Mouse (Mus musculus) CH12.LX (cell line): ENCODE measurements around the gene Zswim8. TPM values are rescaled to one million over a fixed set of nuclear protein-coding genes. Genes with fewer than 3 reads are reported as not detected.

Source experiments
- DNase-seq: peaks from one replicate; pipeline ENCODE4 v3.0.0-alpha.2; 2013; ENCODE audit errors: extremely low read depth
- H3K27ac ChIP-seq: 2 replicates; pipeline ENCODE4 v1.5.1; 2012; ENCODE audit warnings: low read depth, mild to moderate bottlenecking, control low read depth, moderate library complexity; ENCODE audit not compliant: insufficient read depth
- H3K27me3 ChIP-seq: replicated peaks from 2 replicates; pipeline ENCODE3; 2012; ENCODE audit warnings: inconsistent platforms
- H3K36me3 ChIP-seq, 2 experiments: replicated peaks in 1 of 2; 2 replicates each; pipeline versions ENCODE3 to v1.6.1; 2012; ENCODE audit warnings: inconsistent platforms in 1 of 2, low read length in 1 of 2, mild to moderate bottlenecking in 1 of 2, mixed read lengths in 1 of 2, moderate library complexity in 1 of 2; ENCODE audit not compliant: control insufficient read depth in 1 of 2, insufficient read depth in 1 of 2
- H3K4me1 ChIP-seq, 2 experiments: 2 replicates each; pipeline ENCODE4 v1.6.1; 2012; ENCODE audit warnings: inconsistent platforms in 1 of 2, moderate library complexity in 1 of 2; ENCODE audit not compliant: insufficient read depth in 2 of 2, control insufficient read depth in 1 of 2
- H3K4me2 ChIP-seq: 2 replicates; pipeline ENCODE4 v1.6.1; 2012; ENCODE audit warnings: low read depth, mild to moderate bottlenecking, control low read depth; ENCODE audit not compliant: poor library complexity, insufficient read depth, severe bottlenecking
- H3K4me3 ChIP-seq, 3 experiments: fragments of 150-350 bp in 1 of 3; sonication (generic) in 1 of 3; replicated peaks in 1 of 3; 2 replicates each; pipeline versions ENCODE3 to v1.5.1; 2011 to 2012; ENCODE audit warnings: low read depth in 2 of 3, low read length in 2 of 3, mild to moderate bottlenecking in 2 of 3, moderate library complexity in 2 of 3, control low read depth in 1 of 3, improper control_type of control experiment in 1 of 3, inconsistent platforms in 1 of 3, mixed read lengths in 1 of 3; ENCODE audit not compliant: poor library complexity in 1 of 3
- H3K79me2 ChIP-seq: replicated peaks from 2 replicates; pipeline ENCODE4 v1.6.1; 2012; ENCODE audit warnings: mild to moderate bottlenecking, moderate library complexity; ENCODE audit not compliant: control insufficient read depth, poor library complexity, insufficient read depth, severe bottlenecking; ENCODE audit errors: extremely low read depth
- H3K9ac ChIP-seq: 2 replicates; pipeline ENCODE4 v1.6.1; 2012; ENCODE audit warnings: low read depth, mild to moderate bottlenecking, control low read depth, moderate library complexity; ENCODE audit not compliant: insufficient read depth
- H3K9me3 ChIP-seq: replicated peaks from 2 replicates; pipeline ENCODE3; 2012; ENCODE audit warnings: low read length, inconsistent platforms, mixed read lengths
- BHLHE40 ChIP-seq: IDR thresholded peaks from 2 replicates; pipeline ENCODE4 v1.6.1; 2011; ENCODE audit warnings: mild to moderate bottlenecking, low read depth, low read length, improper control_type of control experiment
- CHD2 ChIP-seq: IDR thresholded peaks from 2 replicates; pipeline ENCODE4 v1.6.1; 2011; ENCODE audit warnings: low read length, improper control_type of control experiment
- CTCF ChIP-seq, 2 experiments: IDR thresholded peaks in 1 of 2; conservative IDR thresholded peaks in 1 of 2; 2 replicates each; pipeline ENCODE4 v1.5.1; 2011 to 2012; ENCODE audit warnings: low read depth in 2 of 2, low read length in 2 of 2, improper control_type of control experiment in 1 of 2, inconsistent platforms in 1 of 2, mild to moderate bottlenecking in 1 of 2, moderate library complexity in 1 of 2
- HCFC1 ChIP-seq: IDR thresholded peaks from 2 replicates; pipeline ENCODE4 v1.6.1; 2012; ENCODE audit warnings: low read depth, mild to moderate bottlenecking, inconsistent platforms, low read length, improper control_type of control experiment
- MAFK ChIP-seq: IDR thresholded peaks from 2 replicates; pipeline ENCODE4 v1.6.1; 2011; ENCODE audit warnings: low read length, improper control_type of control experiment; ENCODE audit not compliant: insufficient replicate concordance
- MAX ChIP-seq: IDR thresholded peaks from 2 replicates; pipeline ENCODE4 v1.6.1; 2011; ENCODE audit warnings: low read length, improper control_type of control experiment
- MAZ ChIP-seq: IDR thresholded peaks from 2 replicates; pipeline ENCODE4 v1.6.1; 2012; ENCODE audit warnings: low read depth, mild to moderate bottlenecking, inconsistent platforms, low read length, improper control_type of control experiment, moderate library complexity
- MXI1 ChIP-seq: IDR thresholded peaks from 2 replicates; pipeline ENCODE4 v1.6.1; 2011; ENCODE audit warnings: mild to moderate bottlenecking, low read depth, low read length, improper control_type of control experiment
- MYC ChIP-seq: IDR thresholded peaks from 2 replicates; pipeline ENCODE4 v1.6.1; 2011; ENCODE audit warnings: low read depth, mild to moderate bottlenecking, improper control_type of control experiment, low read length
- NELFE ChIP-seq: IDR thresholded peaks from 2 replicates; pipeline ENCODE4 v1.6.1; 2011; ENCODE audit warnings: low read depth, low read length, improper control_type of control experiment
- RAD21 ChIP-seq: IDR thresholded peaks from 2 replicates; pipeline ENCODE4 v1.6.1; 2011; ENCODE audit warnings: low read depth, mild to moderate bottlenecking, low read length, improper control_type of control experiment, moderate library complexity
- TBP ChIP-seq: conservative IDR thresholded peaks from 2 replicates; pipeline ENCODE4 v1.6.1; 2011; ENCODE audit warnings: low read depth, low read length, improper control_type of control experiment
- USF1 ChIP-seq: IDR thresholded peaks from 2 replicates; pipeline ENCODE4 v1.6.1; 2014; ENCODE audit warnings: low read depth, mild to moderate bottlenecking, inconsistent platforms, low read length, improper control_type of control experiment
- USF2 ChIP-seq: conservative IDR thresholded peaks from 2 replicates; pipeline ENCODE4 v1.6.1; 2011; ENCODE audit warnings: low read depth, low read length, improper control_type of control experiment
- ZKSCAN1 ChIP-seq: IDR thresholded peaks from 2 replicates; pipeline ENCODE4 v1.6.1; 2012; ENCODE audit warnings: low read depth, inconsistent platforms, low read length, improper control_type of control experiment, borderline replicate concordance
- ZMIZ1 ChIP-seq: IDR thresholded peaks from 2 replicates; pipeline ENCODE4 v1.6.1; 2012; ENCODE audit warnings: low read depth, mild to moderate bottlenecking, inconsistent platforms, low read length, improper control_type of control experiment
- dilution Hi-C: fragments of 300-500 bp; cut with MboI; formaldehyde crosslinking; loops from 2 replicates; pipeline ENCODE4 v1.14.3; 2020; ENCODE audit warnings: low sequenced_read_pairs; ENCODE audit not compliant: extremely low pct_unique_long_range_greater_than_20kb, extremely low pct_ligation_motif_present
- in situ Hi-C: fragments of 300-500 bp; cut with MboI; formaldehyde crosslinking; loops from 3 replicates; pipeline ENCODE4 v1.14.3; 2019; ENCODE audit warnings: low sequenced_read_pairs, low pct_ligation_motif_present, low pct_unique_long_range_greater_than_20kb, mixed read lengths
- polyA plus RNA-seq: library from polyadenylated mRNA; unstranded; fragments of >175 nt; gene quantifications from 2 replicates; pipeline ENCODE4 v1.2.1, GENCODE M21; 2012; ENCODE audit warnings: low read depth; ENCODE audit not compliant: insufficient read length
- total RNA-seq, 2 experiments: library from RNA; depleted of rRNA; stranded (reverse); fragments of 300-350 nt in 1 of 2; fragments of >200 nt in 1 of 2; gene quantifications; 2 replicates each; pipeline ENCODE4 v1.2.3; 2012 to 2014

Zswim8 gene
- total and polyA plus RNA-seq, 3 experiments = 9.5 to 39.6 (median 22.6) TPM

DNA sequence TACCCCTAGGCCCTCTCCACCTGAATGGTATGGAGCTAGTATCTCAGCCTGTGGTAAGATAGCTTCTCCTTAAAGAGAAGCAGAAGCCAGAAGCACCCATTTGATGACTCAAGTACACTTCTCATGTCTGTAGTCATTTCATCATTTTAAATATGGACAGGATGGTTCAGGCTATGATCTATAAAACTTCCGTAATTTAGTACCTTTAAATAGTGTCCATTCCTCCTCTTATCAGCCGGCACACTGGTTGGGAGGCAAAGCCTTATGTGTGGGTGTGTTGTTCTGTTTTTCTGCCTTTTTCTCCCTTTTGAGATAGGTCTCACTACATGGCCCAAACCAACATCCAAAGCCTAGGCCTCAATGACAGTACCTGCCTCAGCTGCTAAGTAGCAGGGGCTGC is 8.8 kb upstream of the Zswim8 start:
- no peaks in the 10 kb centered on the region for H3K27me3 ChIP-seq
- peaks cover 18 to 65% of the 10 kb centered on the region in 2 experiments for H3K4me1 ChIP-seq
- no peaks in the 10 kb centered on the region for H3K9me3 ChIP-seq
- peaks cover 79% of the 10 kb centered on the region for H3K79me2 ChIP-seq
- DNase-seq = no peak
- 0 out of 2 replicates have a peak overlapping the region, but pooled peaks have one; percentile 20 for H3K9ac ChIP-seq
- in situ Hi-C loops = no loop called here
- no peak overlapping the region for H3K4me3 ChIP-seq
- 0 out of 2 replicates have a peak overlapping the region, but pooled peaks have one; percentile 4 for H3K4me2 ChIP-seq
- TF ChIP-seq MAZ (no peak), MYC (no peak), ZKSCAN1 (no peak), MAFK (no peak), RAD21 (no peak)
- dilution Hi-C loops = no loop called here
- peaks cover 7 to 57% of the 10 kb centered on the region in 2 experiments for H3K36me3 ChIP-seq
- H3K27ac ChIP-seq = no peak overlapping the region

DNA sequence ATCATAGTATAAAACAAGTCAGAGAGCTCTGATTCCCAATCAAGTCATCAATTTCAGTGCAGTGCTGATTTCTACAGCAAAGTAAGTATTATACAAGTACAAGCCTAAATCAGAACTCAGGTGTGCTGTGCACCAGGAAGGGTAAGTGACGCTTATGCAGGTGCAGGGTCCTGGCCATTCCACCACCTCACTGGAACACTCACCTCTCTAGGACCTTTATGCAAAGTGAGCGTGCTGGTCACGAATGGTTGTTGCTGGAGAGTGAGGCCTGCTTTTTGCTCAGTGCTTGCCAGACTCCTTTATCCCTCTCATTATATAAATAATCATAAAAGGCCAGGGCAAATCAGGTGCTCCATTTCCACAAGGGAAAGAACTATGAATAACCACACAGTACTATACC is 7.0 kb upstream of the Zswim8 start:
- DNase-seq = no peak
- Histone ChIP-seq H3K4me3 (no peak overlapping the region), H3K9me3 (no peaks in the 10 kb centered on the region), H3K27me3 (no peaks in the 10 kb centered on the region), H3K4me2 (peak overlapping the region; percentile 96; the same call in 1 of the 2 replicates), H3K9ac (peak overlapping the region; percentile 37; the same call in 1 of the 2 replicates), H3K79me2 (peaks cover 83% of the 10 kb centered on the region), H3K4me1 (peaks cover 8 to 60% of the 10 kb centered on the region in 2 experiments; a peak in 3 of 4 replicates), H3K27ac (no peak overlapping the region), H3K36me3 (peaks cover 9 to 56% of the 10 kb centered on the region in 2 experiments)
- TF ChIP-seq BHLHE40 = peak; percentile 72
- no peak for TF ChIP-seq MAX
- dilution Hi-C loops = no loop called here
- in situ Hi-C loops = no loop called here

DNA sequence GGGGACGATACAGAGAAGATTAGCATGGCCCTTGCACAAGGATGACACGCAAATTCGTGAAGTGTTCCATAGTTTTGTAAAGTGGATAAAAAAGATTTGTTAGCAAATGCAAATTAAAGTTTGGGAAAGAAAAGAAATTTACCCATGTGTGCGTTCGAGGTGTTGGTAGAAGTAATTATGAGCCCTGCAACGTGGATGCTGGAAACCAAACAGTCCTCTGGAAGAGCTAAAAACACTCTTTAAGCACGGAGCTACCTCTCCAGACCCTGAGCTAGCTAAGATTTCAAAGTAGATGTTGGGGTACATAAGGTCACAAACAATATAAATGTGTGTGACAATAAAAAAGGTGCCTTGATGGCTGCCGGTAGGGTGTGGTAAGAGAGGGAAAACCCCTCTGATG is 5.8 kb upstream of the Zswim8 start:
- no peaks in the 10 kb centered on the region for H3K9me3 ChIP-seq
- H3K4me1 ChIP-seq = peaks cover 3 to 53% of the 10 kb centered on the region in 2 experiments; a peak in 3 of 4 replicates
- TF ChIP-seq ZMIZ1 (no peak), MAFK (no peak), MYC (peak; percentile 50; the same call in 1 of the 2 replicates), NELFE (no peak), MAX (0 out of 2 replicates have a peak, but pooled peaks have one; percentile 32), CHD2 (no peak), HCFC1 (peak; percentile 16; the same call in 1 of the 2 replicates), CTCF (conservative IDR thresholded peaks at IDR 0.05 in 1 of 2, IDR thresholded peaks at IDR 0.05 in 1 of 2; ENCODE audit: low read depth in 2 of 2, low read length in 2 of 2) (no peak), USF2 (no peak), TBP (0 out of 2 replicates have a peak, but pooled peaks have one; percentile 4), MXI1 (peak; percentile 58; the same call in 1 of the 2 replicates), USF1 (no peak)
- H3K9ac ChIP-seq = peak overlapping the region; percentile 90
- 0 out of 2 replicates have a peak overlapping the region, but pooled peaks have one; percentile 33 for H3K27ac ChIP-seq
- no peaks in the 10 kb centered on the region for H3K27me3 ChIP-seq
- in situ Hi-C loops (no loop called here), dilution Hi-C loops (no loop called here)
- H3K4me2 ChIP-seq = peak overlapping the region; percentile 96
- no peak for DNase-seq
- peaks cover 73% of the 10 kb centered on the region for H3K79me2 ChIP-seq
- H3K4me3 ChIP-seq = peak overlapping the region; percentile 79 to 96 (median 94)
- H3K36me3 ChIP-seq = peaks cover 9 to 50% of the 10 kb centered on the region in 2 experiments
